Mouse (Mus musculus): ENCODE measurements at regions not wholly inside any gene's neighbourhood (a gene's known extent, or its start where the extent isn't known, plus 50 kb on each side); places are given as distances from the start of the nearest gene placed in this dataset.
"Not testable (repeated sequence)": the region's sequence is repeated elsewhere in the genome, so short reads cannot be mapped to it uniquely, and the experiment has no call there.

DNA sequence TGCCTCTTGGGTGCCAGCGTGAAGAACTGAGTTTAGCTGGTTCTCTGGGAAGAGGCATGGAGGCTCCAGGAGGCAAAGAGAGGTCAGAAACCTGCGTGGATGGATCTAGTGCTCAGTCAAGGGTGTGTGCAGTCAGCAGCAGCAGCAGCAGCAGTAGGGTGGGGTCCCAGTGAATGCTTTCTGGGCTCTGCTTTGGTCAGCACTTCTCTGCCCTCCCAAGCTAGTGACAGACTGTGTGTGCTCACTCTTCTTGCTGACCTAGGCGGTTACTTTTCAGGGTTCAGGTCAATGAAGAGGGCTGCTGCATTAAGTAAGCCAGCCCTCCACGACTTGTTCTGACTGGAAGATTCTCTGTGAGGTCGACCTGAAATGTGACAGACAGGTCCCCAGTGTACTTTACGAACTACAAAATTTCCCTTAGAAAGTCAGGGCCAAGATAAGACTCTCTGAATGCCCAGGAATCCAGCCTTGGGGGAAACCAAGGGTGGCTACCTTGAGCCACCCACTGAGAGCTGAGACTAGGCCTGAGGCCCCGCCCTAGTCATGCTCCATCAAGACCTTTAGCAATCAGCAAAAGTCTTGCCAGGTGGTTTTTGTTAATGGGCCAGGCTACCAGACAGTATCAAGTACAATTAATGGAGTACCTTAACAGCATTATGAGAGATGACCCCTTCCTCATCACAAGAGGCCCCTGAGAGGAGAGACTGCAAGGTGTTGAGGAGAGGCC lies 114.9 kb upstream of the Lemd2 start:
- no peak for DNase-seq (ENCODE audit: low spot score)

DNA sequence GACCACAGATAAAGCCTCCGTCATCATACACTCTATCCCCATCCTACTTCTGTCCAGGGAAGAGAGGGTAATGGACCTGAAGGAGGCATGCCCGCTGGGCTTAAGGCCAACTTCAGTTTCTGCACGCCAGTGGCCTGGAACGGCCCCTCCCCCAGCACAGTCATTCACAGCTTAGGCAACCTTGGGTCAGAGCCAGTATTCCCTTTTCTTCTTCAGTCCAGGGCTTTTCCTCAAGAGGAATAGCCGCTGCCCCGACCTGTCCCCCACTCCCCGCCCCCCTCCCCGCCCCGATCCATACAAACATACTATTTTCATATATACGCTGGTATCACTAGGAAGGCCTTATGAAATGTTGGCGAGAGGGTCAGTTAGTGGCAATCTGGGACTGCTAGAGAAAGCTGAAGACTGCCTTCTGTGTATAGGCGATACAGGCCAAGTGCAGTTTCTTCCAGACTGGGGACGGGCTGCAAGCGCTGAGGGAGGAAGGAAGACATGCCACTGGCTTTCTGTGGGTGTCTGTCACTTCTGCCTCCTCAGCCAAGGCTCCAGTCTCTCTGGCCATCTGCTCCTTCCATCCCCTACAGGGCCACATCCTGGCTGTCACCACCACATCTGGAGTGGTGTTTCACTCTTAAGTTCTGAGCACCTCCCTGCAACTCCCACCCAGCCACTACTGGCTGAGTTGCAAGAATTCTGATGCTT lies 113.5 kb upstream of the Lemd2 start:
- peak; percentile 79 for DNase-seq (ENCODE audit: low spot score)

DNA sequence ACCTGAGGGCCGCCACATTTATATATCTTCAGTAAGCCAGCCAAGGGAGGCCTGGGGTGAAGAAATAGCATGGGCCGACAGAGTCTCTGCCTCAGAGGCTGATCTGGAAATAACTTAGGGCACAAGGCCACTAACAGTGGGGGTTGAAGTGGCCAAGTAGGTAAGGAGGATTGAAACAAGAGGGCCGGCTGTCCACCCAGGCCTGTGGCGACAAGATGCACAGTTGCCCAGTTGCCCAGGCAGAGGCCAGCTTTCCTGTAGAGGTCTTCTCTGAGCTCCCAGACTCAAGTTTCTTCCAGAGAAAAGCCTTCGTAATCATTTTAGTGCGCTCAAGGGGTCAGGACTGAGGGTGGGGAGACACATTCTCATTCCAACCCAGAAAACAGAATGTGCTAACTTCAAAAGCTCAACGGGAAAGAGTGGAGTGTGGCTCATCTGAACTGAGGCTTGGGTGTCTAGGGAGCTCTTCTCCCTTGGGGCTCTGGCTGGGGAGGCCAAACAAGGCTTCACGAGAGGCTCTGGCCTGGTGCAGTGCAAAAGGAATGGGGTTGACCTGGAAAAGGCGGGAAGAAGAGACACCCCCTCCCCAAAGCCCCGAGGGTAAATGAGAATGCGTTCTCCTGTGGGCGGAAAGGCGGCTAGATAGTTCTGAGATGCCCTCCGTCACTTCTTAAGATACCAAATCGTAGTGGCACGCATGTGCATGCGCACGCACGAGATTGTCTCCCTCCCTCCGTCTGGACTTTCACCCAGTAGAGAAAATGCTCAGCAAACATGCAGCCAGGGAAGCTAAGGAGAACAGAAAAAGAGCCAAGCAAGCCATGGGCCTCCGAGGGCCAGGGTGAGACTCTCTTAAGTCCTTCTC lies 112.7 kb upstream of the Lemd2 start:
- no peak for DNase-seq (ENCODE audit: low spot score)

DNA sequence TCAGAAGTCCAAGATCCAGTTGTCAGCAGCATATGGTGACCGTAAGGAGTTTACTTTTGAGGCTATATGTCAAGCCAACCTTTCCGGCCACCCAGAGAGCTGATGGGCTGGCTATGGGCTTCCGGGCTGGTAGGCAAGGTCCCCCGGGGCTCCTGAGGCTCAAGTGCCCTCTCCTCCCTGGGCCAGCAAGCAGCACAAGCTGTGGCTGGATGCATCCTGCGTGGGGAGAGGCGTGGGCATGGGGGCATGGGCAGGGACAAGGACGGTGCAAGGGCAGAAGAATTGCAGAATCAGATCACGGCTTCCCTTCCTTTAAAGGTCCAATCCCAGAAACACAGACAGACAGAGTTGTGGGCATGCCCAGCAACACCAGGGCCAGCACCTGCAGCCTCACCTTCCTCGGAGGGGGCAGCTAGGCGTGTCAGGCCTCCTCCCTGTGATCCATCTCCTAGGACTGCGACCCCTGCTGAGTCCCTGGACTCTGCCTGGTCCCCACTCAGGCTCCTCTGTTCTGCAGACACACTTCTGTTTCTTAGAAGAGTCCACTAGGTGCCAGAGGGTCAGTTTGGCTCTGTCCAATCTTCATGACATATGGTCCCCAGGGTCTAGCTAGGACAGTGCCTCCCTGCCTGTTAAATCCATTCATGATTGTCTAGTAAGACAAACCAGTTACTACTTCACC lies 111.8 kb upstream of the Lemd2 start:
- DNase-seq (ENCODE audit: low spot score) = no peak

DNA sequence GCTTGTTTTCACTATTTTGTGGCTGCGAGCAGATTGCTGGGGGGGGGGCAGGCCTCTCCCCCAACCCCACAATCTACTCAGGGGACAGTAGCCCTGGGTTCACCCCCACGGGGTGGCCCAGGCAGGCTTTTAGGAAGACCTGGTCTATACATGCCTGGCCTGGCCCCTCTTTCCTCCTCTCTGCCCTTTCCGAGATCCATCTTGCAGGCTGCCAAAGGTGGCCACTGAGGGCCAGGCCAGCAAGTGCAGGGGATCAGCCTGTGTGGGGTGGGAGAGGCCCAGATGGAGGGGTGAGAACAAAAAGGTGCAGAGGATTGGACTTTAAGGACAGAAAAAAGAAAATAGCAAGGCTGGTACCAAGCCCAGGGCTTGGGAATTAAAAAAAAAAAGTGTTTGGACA lies 111.2 kb upstream of the Lemd2 start:
- no peak for DNase-seq (ENCODE audit: low spot score)

DNA sequence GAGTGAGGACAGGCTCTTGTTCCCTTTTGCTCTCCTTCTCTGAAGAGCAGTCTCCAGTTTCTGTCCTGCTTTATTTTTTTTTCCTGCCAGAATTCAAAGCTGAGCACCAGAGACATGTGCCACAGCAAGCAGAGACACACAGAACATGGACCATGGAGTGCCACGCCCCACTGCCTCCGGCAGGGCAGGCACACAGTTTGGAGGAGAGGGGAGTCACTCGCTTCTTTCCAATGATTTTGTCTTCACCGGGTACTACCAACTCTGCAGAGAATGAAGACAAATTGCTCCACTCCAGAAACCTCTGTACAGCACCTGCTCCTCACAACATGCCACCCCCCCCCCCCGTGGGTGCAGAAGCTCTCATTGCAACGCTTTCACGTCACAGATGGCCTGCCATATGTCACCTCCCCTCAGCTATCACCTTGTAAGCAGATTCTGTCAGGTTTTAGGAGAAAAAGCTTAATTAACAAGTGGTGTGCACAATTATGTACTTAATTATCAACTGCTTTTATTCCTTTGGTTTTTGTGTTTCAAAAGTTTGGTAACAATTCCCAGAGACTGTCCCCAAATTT lies 110.6 kb upstream of the Lemd2 start:
- DNase-seq (ENCODE audit: low spot score) = no peak

DNA sequence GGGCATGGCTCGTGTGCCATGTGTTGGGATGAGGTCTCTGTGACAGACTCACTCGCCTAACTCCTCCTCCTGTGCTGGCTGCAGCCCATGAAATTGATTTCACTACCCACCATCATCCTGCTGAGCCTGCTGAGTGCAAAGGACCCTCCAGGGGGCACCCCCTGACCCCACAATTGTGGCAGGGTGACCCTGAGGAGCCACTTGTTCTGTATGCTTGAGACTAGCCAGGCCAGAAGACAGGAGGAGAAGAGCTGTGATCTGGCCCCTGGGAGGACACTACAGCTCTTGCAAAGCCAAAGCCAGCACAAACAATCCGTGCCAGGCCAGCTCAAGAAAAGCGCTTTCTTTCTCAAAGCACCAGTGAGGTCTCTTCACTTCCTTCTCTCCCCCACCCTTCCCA lies 104.7 kb upstream of the Lemd2 start:
- DNase-seq (ENCODE audit: low spot score) = no peak

DNA sequence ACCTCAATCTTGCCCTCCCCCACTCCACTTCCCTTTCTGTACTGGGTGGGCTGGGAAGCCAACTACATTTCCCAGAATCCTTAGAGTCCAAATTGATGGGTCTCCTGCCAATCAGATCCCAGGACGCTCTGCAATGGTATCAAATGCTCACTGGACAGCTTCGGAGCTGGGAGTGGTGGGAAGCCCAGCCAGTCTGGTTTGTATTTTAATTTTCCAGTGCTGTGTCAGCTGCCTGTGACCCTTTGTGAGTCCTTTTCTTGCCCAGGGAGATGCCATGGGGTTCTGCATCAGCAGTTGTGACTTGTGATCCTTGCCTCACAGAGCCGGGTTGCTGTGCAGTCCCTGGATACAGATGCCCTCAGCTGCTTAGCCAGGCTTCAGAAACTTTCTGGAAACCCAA lies 100.6 kb upstream of the Lemd2 start:
- DNase-seq (ENCODE audit: low spot score) = no peak

DNA sequence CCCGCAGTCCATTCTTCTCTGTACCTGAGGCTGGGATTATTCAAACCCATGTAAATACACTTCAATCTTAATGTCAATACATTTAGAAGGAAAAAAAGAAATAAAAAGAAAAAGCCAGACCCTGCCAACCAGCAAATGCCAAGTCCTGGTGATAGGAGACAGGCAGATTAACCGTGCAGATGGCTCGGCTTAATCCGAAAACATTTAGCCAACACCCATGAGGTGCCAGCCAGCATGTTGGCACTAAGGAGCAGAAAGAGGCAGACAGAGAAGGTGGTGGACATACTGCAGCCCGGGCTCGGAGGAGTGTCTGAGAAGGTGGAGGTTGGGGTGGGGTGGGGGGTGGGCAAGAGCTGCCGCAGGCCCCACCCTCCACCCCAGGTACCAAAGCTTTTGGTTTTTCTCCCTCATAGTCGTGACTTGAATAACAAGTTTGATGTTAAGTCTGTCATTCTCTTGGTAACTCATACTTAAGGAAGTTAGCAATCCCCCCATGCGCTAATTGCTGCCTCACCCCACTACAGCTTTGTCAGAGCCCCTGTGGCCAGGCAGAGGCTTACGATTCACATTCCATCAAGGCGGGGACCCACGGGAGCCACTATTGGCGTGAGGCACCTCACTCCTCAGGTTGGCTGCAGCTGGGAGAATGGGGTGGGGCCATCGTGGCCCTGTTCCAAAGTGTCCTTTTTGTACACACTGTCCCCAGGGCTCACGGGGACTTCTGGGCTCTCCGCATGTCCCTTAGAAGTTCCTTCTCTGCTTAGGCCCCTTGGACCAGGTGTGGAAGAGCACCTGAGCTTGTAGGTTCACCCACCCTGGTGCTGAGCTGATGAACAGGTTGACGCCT lies 99.6 kb upstream of the Lemd2 start:
- DNase-seq (ENCODE audit: low spot score) = no peak

DNA sequence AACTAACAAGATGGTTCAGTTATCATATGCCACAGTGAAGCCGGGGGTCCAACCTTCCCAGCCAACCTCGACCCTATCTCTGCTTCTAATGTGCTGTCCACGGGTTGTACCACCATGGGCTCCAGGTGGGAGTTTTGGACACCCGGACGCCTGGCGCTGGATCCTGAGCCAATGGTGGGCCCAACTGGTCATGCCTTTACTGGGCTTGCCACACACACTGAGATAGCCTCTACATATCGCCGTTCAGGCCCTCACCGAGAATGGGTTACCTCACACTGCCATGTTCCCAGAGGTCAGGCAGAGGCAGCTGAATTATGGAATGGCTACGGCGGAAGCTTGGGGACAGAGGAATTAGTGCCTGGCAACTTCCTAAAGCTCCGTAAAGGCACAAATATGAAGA lies 98.8 kb upstream of the Lemd2 start:
- DNase-seq (ENCODE audit: low spot score) = no peak

DNA sequence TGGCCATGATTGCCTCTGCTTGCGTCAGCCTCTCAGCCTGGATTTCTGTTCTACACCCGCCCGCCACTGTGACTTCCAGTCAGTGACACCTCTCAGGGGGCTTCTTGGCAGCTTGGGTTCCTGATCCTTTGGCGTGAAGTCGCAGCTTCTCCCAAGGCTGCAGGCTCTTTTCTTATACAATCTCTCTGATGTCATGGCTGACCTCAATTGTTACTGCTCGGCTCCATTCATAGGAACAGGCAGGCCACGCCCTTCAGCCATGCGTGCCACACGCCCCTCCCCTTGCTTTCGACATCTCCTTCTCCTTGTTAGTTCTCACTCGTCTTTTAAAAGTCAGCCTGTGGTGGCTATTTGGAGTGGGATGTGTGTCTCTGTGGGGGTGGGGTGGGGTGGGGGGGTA lies 97.1 kb upstream of the Lemd2 start:
- no peak for DNase-seq (ENCODE audit: low spot score)

DNA sequence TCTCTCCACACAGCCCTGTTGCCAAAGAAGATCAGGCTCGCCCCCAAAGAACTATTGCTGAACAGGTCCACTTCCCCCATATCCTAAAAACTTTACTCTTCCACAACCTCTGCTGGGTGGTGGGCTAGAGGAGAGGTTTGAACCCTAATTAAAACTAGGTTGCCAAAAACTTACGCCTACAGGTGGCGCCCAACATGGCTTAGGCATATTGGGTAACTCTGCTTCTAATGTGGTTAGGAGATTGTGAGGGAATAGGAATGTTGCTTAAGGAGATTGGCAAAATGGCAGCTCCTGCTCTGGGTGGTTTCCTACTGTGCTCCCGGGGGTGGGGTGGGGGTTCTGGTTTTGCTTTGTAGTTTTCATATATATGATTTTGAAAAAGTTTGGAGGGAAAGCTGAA lies 95.0 kb upstream of the Lemd2 start:
- DNase-seq (ENCODE audit: low spot score) = no peak

DNA sequence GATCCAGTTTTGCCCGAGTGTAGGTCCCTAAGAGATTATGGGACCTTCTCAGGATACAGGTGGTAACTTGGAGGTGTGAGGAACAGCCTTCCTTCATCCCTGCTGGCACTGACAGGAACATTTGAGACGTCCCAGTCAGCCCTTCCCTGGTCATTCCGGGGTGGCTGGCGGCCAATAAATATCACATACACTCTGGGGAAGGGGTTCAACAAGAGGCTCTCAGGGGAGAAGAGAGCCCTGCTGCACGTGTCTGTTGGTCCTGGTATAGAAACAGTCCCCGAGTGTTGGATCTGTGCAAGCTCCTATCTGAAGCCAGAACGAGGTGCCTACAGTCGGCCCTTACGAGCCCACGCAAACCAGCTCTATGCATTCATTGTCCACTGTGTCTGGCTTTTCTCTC lies 94.1 kb upstream of the Lemd2 start:
- DNase-seq (ENCODE audit: low spot score) = no peak

DNA sequence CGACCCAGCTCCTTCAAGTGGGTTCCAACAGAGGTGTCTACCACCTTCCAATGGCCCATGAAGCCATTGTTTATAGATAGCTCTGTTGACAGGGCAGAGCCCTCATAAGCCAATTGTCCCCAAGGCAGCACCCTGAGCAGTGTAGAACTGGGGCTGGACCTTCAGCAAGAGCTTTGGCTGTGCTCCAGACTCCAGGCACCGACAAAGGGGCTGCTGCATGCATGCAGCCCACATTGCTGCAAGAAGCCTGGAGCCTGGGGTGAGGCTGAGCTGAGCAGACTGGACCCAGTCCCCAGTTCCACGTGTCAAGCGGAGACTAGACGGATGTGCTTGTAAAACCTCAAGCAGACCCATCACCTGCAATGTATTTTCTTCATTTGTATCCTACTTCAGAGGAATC lies 91.9 kb upstream of the Lemd2 start:
- no peak for DNase-seq (ENCODE audit: low spot score)

DNA sequence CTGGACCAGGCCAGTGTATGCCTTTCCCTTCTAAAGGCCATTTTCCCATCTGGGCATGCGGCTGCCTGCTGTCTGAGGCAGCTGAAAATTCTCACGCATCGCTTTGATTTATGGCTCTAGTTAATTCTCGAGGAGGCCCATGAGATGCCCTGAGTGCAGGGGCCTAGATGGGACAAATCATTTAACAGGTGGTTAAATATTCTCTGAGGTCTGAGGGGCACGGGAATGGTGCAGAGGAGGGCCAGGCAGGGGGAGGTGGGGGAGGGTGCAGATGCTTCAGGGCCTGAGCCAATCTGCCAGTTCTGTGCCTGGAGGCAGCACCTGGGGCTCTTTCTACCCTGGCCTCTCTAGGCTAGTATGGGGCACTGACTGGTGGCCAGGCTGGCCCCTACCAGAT lies 89.9 kb upstream of the Lemd2 start:
- no peak for DNase-seq (ENCODE audit: low spot score)

DNA sequence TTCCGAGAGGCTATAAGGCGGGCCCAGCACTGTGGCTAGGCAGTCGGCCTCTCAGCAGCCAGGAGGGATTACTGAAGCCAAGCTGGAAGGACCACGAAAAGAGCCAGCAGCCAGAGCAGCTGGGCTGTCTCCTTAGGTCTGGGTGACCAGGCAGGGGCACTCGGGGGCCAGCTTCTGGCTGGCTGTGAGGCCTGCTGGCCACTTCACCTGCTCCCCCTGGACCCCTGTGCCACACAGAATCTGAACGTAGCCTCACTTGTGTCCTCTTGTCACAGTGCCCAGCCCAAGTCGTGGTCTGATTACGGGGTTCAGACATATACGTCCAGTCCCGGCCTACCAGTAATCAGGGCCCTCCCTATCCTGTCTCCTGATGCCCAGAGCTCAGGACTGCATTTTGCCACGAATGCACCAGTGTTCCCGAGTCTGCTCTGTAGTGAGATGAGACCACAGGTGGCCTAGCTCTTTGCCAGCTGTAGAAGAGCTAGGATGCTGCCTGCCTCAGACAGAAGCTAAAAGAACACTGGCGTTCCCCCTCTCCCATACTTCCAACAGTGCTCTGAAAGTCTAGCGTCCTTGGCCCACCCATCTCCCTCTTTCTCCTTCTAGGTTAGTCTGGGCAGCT lies 89.4 kb upstream of the Lemd2 start:
- no peak for DNase-seq (ENCODE audit: low spot score)

DNA sequence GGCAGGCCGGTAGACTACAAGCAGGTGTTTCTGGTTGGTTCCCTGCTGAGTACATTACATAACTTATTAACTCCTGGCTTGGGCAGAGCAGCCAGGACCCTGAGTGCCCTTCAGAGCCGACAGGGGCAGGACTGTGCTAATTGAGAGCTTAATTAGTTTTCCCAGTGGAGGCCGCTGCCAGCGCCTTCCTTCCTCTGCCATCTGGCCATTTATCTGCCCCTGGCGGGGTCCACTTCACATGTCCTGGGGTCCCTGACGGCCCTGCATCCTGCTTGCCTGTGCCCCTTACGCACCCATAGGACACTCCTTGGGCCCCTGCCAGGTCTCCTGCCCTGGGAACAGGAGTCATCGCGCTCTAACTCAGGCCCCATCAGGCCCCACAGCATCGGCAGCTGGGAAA lies 87.4 kb upstream of the Lemd2 start:
- no peak for DNase-seq (ENCODE audit: low spot score)

DNA sequence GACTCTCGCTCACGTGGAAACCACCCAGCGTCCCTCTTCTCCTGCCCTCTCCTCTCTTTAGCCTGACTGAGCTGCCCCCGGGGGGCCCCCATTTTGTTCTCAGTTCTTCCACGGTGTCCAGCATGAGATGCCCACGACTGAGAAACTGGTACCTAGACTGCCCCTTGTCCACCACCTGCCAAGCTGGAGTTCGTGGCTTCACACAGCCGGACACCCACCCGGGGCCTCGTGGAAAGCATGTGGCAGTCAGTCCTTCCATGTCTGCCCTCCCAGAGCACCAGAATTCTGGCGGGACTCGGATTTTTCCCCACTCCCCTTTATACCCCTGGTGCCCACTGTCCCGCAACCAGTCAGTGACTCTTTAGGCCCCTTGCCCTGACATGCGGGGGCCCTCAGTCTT lies 86.9 kb upstream of the Lemd2 start:
- DNase-seq (ENCODE audit: low spot score) = no peak

DNA sequence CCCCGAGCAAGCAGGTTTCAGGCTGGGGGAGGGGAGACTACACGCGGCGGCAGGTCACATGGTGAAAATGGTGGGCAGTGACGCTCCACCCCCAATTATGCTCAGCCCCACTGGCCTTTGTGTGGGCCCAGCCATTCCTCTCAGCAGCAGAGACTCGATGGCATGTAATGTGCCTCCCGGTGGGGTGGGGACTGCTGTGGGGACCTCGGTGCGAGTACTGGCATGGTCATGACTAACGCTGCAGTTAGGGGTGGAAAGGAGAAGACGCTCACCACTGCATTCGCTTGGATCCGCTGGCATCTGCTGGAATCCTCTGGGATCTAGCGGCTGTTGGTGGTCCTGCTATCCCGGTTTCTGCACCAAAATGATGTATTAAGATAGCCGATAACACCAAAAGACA lies 86.0 kb upstream of the Lemd2 start:
- DNase-seq (ENCODE audit: low spot score) = no peak

DNA sequence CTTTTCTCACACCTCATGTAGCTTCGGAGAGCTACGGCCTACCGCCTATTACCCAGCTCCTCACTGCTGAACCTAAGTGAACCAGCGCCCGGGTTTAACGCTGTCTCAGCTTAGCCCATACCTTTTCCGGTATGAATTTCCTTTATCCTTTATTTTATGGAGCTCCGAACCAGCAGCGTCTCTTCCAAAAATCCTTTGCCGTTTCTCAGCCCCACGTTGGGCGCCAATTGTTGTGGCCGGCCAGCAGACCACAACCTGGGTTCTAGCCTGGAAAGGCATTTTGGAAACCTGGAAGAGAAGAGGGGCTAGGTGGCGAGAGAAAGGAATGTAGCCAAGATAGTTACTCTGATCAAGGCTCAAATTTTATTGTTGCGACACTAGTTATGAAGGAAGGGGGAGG lies 85.5 kb upstream of the Lemd2 start:
- not testable (repeated sequence) for DNase-seq (ENCODE audit: low spot score)

DNA sequence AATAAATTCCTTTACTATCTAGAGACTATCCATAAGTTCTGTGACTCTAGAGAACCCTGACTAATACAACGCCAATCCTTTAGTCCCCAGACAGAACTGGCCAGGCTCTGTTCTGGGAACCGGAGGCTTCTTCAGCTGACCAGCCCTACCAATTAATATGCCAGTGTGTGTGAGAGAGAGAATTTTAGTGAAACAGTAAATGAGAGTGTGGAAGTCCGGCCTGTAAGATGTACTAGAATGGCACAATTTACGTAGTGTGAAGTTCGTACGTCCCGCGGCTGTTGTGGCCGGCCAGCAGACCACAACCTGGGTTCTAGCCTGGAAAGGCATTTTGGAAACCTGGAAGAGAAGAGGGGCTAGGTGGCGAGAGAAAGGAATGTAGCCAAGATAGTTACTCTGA lies 83.7 kb upstream of the Lemd2 start:
- DNase-seq (ENCODE audit: low spot score) = not testable (repeated sequence)

All from lung, postnatal 25 days (tissue).